Mouse (Mus musculus) intestine, embryonic 15.5 days (tissue): Measurements from ENCODE around the gene Pibf1. TPM values are rescaled to one million over a fixed set of nuclear protein-coding genes. Genes with fewer than 3 reads are reported as not detected.

ENCODE experiments used
- ATAC-seq: fragments of 200-750 bp; cut with Nextera tagmentation; 2 replicates; pipeline ENCODE4 v1.8.0; 2017; ENCODE audit warnings: moderate TSS enrichment, moderate library complexity
- H3K27ac ChIP-seq: fragments of 300-500 bp; sonication (generic); 2 replicates; pipeline ENCODE4 v1.5.1; 2015; ENCODE audit warnings: mild to moderate bottlenecking, inconsistent platforms
- H3K27me3 ChIP-seq: fragments of 300-500 bp; sonication (generic); replicated peaks from 2 replicates; pipeline ENCODE4 v1.6.1; 2015; ENCODE audit warnings: inconsistent platforms
- H3K36me3 ChIP-seq: fragments of 300-500 bp; sonication (generic); 2 replicates; pipeline ENCODE4 v1.6.1; 2015; ENCODE audit warnings: inconsistent platforms
- H3K4me1 ChIP-seq: fragments of 300-500 bp; sonication (generic); replicated peaks from 2 replicates; pipeline ENCODE4 v1.6.1; 2015; ENCODE audit warnings: inconsistent platforms
- H3K4me2 ChIP-seq: fragments of 300-500 bp; sonication (generic); replicated peaks from 2 replicates; pipeline ENCODE4 v1.6.1; 2015; ENCODE audit warnings: mild to moderate bottlenecking, inconsistent platforms
- H3K4me3 ChIP-seq: fragments of 300-500 bp; sonication (generic); replicated peaks from 2 replicates; pipeline ENCODE4 v1.5.1; 2015; ENCODE audit warnings: inconsistent platforms
- H3K9ac ChIP-seq: fragments of 300-500 bp; sonication (generic); 2 replicates; pipeline ENCODE4 v1.6.1; 2015; ENCODE audit warnings: inconsistent platforms
- H3K9me3 ChIP-seq: fragments of 300-500 bp; sonication (generic); 2 replicates; pipeline ENCODE4 v1.6.1; 2016; ENCODE audit warnings: inconsistent platforms
- WGBS: fragments of 180-500 bp; shearing (Covaris S2); methylation state at CpG from one replicate; pipeline ENCODE4 v1.1.7; 2015; 5-methylcytosine and 5-hydroxymethylcytosine counted together
- polyA plus RNA-seq: library from polyadenylated mRNA; unstranded; fragments of >200 nt; fragmentation: Nextera tagmentation; extraction: Ambion mirVana; gene quantifications from 2 replicates; pipeline ENCODE4 v1.2.1, GENCODE M21; 2015

Gene Pibf1
- polyA plus RNA-seq, 1 experiment from 2014 or later: 17.0 TPM

DNA sequence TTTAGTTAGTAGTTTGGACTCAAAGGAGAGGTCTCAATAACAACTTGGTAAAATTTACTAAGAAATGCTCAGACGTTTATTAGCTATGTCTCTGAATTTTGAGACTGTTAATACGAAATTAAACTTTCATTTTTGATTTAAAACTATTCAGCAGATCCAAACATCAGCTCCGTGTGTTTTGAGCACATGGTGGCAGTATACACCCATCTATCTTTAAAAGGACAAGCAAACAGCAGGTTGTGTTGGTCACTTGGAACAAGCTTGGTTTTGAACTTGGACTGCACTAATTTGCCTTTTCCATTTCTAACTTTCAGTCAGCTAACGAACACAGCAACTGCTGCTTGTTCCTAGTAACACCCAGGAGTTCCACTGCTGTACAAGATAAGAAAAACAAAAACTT is 18.4 kb downstream of the Pibf1 start:
- Histone ChIP-seq H3K4me1 (no peaks in the 10 kb centered on the region), H3K4me2 (no peak overlapping the region), H3K4me3 (no peak overlapping the region), H3K27me3 (no peaks in the 10 kb centered on the region), H3K36me3 (no peaks in the 10 kb centered on the region), H3K9me3 (no peaks in the 10 kb centered on the region), H3K27ac (no peak overlapping the region), H3K9ac (no peak overlapping the region)
- 80% methylated on average over 4 of the region's 4 CpGs for WGBS
- no peak for ATAC-seq

DNA sequence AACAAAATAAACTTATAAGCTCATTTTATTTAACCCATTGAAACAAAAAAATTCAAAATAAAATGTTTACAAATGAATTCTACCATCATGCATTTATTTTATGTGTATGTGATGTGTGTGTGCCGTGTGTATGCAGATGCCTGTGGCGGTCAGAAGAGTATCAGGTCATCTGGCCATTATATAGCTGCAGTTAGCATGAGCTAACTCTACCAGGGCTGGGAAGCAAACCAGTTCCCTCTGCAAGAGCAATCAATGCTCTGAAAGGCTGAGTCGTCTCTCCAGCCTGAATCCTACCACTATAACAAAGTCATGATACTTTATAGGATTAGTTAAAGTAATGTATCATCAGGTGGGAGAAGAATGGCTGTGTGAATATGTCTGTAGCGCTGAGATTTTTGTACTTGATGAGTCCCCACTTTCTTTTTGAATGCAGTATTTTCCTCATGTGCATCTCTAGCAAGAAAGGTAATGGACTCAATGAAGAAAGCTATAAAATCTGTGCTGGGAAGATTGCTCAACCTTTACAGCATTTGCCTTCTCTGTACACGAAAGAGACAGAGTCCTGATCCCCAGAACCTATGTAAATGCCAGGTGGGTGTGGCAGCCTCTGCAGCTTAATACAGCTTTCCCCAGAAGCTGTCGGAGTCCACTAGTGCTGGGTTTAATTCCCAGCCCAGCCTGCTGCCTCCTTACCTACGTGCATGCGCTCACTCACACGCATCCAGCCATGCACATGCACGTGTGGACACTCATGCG is 22.5 kb downstream of the Pibf1 start:
- Histone ChIP-seq H3K4me2 (no peak overlapping the region), H3K36me3 (no peaks in the 10 kb centered on the region), H3K4me1 (no peaks in the 10 kb centered on the region), H3K4me3 (no peak overlapping the region), H3K27me3 (no peaks in the 10 kb centered on the region), H3K9me3 (no peaks in the 10 kb centered on the region), H3K27ac (0 out of 2 replicates have a peak overlapping the region, but pooled peaks have one; percentile 27), H3K9ac (no peak overlapping the region)
- WGBS: 76% methylated on average over 11 of the region's 11 CpGs
- ATAC-seq: peak; percentile 93

DNA sequence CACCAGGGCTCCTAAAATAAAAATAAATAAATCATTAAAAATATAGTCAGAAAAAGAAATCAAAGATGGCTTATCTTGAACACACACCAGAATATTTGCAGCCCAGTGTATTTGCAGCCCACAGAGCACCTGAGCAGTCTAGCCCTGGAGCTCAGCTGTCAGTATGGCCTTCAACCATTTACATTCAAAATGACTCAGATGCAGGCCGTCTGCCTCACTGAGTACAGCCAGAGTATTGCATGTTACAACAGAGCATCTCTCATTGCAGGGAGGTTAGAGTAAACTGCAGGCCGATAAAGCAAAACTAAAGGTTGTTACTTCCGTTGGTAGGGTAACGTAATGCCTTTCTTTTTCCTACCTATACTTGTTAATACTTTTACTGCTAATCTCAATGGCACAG is 24.9 kb downstream of the Pibf1 start:
- WGBS: 93% methylated on average over 4 of the region's 4 CpGs
- H3K4me1 ChIP-seq: no peaks in the 10 kb centered on the region
- H3K4me2 ChIP-seq: no peak overlapping the region
- no peak for ATAC-seq
- H3K9ac ChIP-seq: no peak overlapping the region
- no peak overlapping the region for H3K27ac ChIP-seq
- no peaks in the 10 kb centered on the region for H3K27me3 ChIP-seq
- H3K4me3 ChIP-seq: no peak overlapping the region
- H3K36me3 ChIP-seq: no peaks in the 10 kb centered on the region
- no peaks in the 10 kb centered on the region for H3K9me3 ChIP-seq

DNA sequence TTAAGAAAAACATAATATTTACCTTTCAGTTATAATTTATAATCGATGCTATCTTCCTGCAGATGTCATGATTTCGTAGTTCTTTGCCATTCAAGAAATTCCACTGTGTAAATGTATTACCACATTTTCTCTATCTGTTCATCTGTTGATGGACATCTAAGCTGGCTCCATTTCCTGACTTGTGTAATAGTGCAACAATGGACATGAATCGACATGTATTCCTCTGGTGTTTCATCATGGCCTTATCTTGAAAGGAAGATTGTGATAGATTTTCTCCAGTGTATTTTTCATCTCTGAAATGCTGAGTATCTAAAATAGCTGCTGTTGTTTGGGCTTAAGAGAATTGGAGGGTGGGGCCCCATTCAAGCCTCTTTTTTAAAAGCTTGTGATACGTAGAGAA is 27.5 kb downstream of the Pibf1 start:
- no peak overlapping the region for H3K4me2 ChIP-seq
- no peak for ATAC-seq
- no peaks in the 10 kb centered on the region for H3K27me3 ChIP-seq
- H3K9me3 ChIP-seq: no peaks in the 10 kb centered on the region
- no peaks in the 10 kb centered on the region for H3K4me1 ChIP-seq
- no peak overlapping the region for H3K4me3 ChIP-seq
- no peak overlapping the region for H3K9ac ChIP-seq
- 78% methylated on average over 4 of the region's 4 CpGs for WGBS
- H3K36me3 ChIP-seq: 0 out of 2 replicates have a peak, but pooled peaks cover 3% of the 10 kb centered on the region
- no peak overlapping the region for H3K27ac ChIP-seq

DNA sequence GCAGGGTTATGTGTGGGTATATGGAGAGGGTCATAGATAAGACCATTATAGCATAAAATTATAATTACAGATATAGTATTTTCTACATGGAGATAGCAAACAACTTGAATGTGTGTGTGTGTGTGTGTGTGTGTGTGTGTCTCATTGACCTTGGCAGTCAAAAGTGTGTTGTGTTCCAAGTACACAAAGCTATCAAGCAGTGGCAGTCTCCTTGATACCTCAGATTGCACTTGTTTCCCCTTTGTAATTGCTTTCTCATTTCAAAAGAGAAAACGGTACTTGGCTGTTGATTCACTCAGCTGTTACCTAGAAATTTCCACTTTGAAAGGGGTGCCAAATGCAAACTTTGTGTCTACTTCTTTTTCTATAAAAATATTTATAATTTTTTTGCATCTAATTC is 28.3 kb downstream of the Pibf1 start:
- 75% methylated on average over 1 of the region's 1 CpGs for WGBS
- no peak for ATAC-seq

DNA sequence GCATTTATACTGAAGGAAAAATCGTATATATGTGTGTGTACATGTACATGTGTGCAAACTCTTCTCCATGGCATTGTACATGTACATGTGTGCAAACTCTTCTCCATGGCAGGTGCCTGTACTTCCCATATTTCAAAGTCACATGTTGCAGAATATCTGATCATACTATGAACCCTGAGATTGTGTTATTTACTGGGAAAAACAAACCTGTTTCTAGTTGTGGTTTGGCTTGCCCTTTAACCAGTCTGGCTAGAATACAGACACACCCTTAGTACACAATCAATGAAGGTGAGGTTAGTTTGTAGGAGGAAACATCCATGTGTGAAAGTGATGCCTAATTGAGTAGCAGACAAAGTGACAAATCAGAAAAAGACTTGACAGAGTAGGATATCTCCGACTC is 29.8 kb downstream of the Pibf1 start:
- Histone ChIP-seq H3K4me3 (no peak overlapping the region), H3K4me2 (no peak overlapping the region), H3K4me1 (no peaks in the 10 kb centered on the region), H3K36me3 (0 out of 2 replicates have a peak, but pooled peaks cover 3% of the 10 kb centered on the region), H3K9ac (no peak overlapping the region), H3K27ac (no peak overlapping the region), H3K27me3 (no peaks in the 10 kb centered on the region), H3K9me3 (no peaks in the 10 kb centered on the region)
- WGBS: 83% methylated on average over 2 of the region's 2 CpGs
- peak; percentile 84 for ATAC-seq

More for the DNA sequence above, 28.3 kb downstream of the Pibf1 start:
- no peak overlapping the region for H3K27ac ChIP-seq
- 0 out of 2 replicates have a peak, but pooled peaks cover 3% of the 10 kb centered on the region for H3K36me3 ChIP-seq
- no peak overlapping the region for H3K4me2 ChIP-seq
- H3K27me3 ChIP-seq: no peaks in the 10 kb centered on the region
- H3K4me3 ChIP-seq: no peak overlapping the region
- no peak overlapping the region for H3K9ac ChIP-seq
- H3K4me1 ChIP-seq: no peaks in the 10 kb centered on the region
- H3K9me3 ChIP-seq: no peaks in the 10 kb centered on the region

DNA sequence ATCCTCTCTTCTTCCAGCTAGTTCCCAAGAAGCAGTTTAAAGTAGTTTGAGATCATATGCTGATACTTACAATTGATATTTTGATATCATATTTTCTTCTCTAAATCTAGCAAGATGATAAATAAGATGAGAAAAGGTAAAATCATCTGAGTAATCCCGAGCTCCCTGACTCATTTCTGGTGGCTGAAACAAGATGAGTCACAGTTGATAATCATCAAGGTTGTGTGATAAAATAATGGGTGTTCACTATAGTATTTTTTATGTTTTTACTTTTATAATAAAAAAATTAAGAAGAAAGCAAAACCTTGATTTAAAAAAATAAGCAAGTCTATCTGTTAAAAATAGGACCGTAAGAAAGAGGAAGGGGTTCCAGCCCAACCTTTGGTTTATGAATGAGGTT is 34.8 kb downstream of the Pibf1 start:
- no peak overlapping the region for H3K4me2 ChIP-seq
- 89% methylated on average over 2 of the region's 2 CpGs for WGBS
- H3K9ac ChIP-seq: no peak overlapping the region
- no peak overlapping the region for H3K27ac ChIP-seq
- H3K9me3 ChIP-seq: no peaks in the 10 kb centered on the region
- H3K36me3 ChIP-seq: 0 out of 2 replicates have a peak, but pooled peaks cover 3% of the 10 kb centered on the region
- no peak for ATAC-seq
- H3K4me3 ChIP-seq: no peak overlapping the region
- H3K27me3 ChIP-seq: no peaks in the 10 kb centered on the region
- no peaks in the 10 kb centered on the region for H3K4me1 ChIP-seq

DNA sequence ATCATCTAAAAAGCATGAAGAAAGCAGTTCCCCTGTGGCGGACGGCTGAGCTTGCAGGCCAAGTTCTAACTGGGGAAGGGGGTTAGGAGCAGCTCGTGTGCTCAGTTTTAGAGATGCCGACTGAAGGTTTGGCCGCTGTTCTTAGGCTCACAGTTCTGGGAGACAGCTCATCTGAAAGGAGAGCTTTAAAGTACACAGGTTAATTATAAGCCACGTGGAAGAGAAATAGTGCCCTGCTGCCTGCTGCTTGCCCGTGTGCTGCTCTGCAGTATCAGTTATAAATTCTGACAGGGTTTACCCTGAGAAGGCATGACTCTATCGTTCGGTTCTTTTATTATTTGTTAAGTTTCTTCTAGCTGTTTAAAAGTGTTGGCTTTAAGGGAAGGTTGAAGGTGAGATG is 36.5 kb downstream of the Pibf1 start:
- H3K4me3 ChIP-seq: no peak overlapping the region
- H3K27me3 ChIP-seq: no peaks in the 10 kb centered on the region
- H3K27ac ChIP-seq: no peak overlapping the region
- no peaks in the 10 kb centered on the region for H3K36me3 ChIP-seq
- H3K9ac ChIP-seq: no peak overlapping the region
- 69% methylated on average over 9 of the region's 9 CpGs for WGBS
- no peak overlapping the region for H3K4me2 ChIP-seq
- peak; percentile 66 for ATAC-seq
- no peaks in the 10 kb centered on the region for H3K9me3 ChIP-seq
- no peaks in the 10 kb centered on the region for H3K4me1 ChIP-seq

DNA sequence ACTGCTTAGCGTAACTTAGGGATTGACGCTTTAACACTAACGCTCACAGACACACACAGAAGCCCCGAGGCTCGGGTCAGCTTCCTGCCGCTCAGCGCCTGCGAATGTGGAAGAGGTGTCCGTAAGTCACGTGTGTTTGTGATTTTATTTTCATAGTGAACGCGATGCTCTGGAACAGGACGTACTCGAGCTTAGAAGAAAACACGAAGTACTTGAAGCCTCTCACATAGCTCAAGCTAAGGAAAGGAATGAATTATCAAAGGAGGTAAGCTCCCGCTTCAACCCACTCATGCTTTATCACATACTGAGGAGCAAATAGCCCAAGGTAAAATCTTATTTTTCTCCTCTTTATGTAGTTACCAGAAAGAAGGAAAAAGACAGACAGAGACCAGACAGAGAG is 37.1 kb downstream of the Pibf1 start:
- Histone ChIP-seq H3K36me3 (no peaks in the 10 kb centered on the region), H3K4me1 (no peaks in the 10 kb centered on the region), H3K4me2 (no peak overlapping the region), H3K27ac (no peak overlapping the region), H3K4me3 (no peak overlapping the region), H3K9ac (no peak overlapping the region), H3K27me3 (no peaks in the 10 kb centered on the region), H3K9me3 (no peaks in the 10 kb centered on the region)
- ATAC-seq: no peak
- WGBS: 90% methylated on average over 16 of the region's 16 CpGs

DNA sequence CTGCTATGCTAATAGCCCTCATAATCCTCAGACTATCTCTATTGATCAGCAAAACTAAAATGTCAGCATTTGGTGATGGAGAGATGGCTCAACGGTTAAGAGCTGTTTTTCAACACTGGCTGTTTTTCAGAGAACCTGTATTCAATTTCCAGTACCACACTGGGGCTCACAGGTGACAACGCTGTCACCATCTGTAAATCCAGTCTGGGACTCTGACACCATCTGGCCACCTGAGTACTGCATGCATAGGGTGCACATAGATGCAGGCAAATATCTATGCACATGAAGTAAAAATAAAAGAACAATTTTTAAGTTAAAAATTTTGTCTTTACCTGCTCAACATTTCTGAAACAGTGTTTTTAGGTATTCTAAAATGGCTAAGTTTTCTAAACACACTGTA is 40.8 kb downstream of the Pibf1 start:
- Histone ChIP-seq H3K27me3 (no peaks in the 10 kb centered on the region), H3K27ac (no peak overlapping the region), H3K9ac (no peak overlapping the region), H3K36me3 (no peaks in the 10 kb centered on the region), H3K4me2 (no peak overlapping the region), H3K9me3 (no peaks in the 10 kb centered on the region), H3K4me1 (no peaks in the 10 kb centered on the region), H3K4me3 (no peak overlapping the region)
- 95% methylated on average over 2 of the region's 2 CpGs for WGBS
- ATAC-seq: no peak

DNA sequence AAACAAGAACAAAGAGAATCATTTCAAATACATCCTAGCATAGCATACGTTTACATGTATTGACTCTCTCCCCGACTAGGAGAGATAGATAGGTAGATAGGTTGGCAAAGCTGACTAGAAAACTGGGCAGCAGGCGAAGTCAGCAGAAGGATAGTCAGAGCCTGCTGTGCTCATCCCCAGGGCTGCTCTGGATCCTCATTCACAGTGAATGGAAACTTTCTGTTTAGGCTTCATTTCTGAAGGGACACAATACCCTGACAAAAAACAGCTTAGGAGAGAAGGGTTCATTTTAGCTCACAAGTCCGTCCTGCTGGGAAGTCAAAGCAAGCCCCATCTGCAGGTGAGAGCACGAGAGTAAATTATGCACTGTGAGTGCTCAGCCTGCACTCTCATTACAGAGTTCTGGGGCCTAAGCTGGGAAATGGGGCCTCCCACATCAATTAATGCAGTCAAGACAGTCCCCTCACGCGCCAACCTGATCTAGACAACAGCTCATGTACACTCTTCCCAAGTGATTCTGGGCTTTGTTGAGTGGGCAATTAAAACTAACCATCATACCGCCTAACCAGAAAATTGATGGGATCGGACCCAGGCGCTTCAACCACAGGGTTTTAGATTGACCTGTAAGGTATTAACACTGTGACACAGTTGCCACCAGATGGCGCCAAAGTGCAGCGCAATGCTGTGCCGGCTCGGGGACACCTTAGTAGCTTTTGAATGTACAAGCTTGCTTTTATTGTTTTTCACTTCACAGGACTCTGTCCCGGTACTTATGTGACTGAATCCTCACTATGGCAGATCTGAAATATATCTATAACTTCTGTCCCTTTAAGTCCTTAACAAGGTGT is 42.8 kb downstream of the Pibf1 start:
- Histone ChIP-seq H3K27ac (no peak overlapping the region; the same call in 1 of the 2 replicates), H3K4me3 (no peak overlapping the region), H3K27me3 (no peaks in the 10 kb centered on the region), H3K4me1 (no peaks in the 10 kb centered on the region), H3K4me2 (no peak overlapping the region), H3K36me3 (no peaks in the 10 kb centered on the region), H3K9ac (no peak overlapping the region), H3K9me3 (no peaks in the 10 kb centered on the region)
- WGBS: 21% methylated on average over 15 of the region's 15 CpGs
- peak; percentile 91 for ATAC-seq

DNA sequence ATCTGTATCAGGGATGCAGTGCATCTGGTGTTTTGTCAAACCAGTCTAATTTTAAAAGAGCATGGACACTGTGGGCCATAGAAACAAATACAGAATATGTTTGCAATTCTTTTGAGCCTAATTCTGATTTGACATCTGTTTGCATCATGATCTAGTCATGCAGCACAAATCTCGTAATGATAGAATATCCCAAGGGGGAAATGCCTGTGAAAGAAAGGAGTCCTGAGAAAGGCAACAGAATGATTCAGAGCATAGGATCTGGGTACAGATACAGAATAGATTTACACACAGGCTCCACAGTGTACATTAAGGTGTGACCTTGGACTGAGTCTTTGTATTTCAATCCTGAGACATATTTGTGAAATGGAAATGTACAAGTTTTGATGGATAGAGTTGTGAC is 47.6 kb downstream of the Pibf1 start:
- H3K4me3 ChIP-seq: no peak overlapping the region
- H3K4me2 ChIP-seq: no peak overlapping the region
- no peak overlapping the region for H3K27ac ChIP-seq
- H3K9ac ChIP-seq: no peak overlapping the region
- WGBS: 83% methylated on average over 1 of the region's 1 CpGs
- H3K9me3 ChIP-seq: no peaks in the 10 kb centered on the region
- no peaks in the 10 kb centered on the region for H3K4me1 ChIP-seq
- ATAC-seq: no peak
- no peaks in the 10 kb centered on the region for H3K36me3 ChIP-seq
- no peaks in the 10 kb centered on the region for H3K27me3 ChIP-seq
